Mouse (Mus musculus): Measurements from ENCODE around the gene Tcl1b3.

DNA sequence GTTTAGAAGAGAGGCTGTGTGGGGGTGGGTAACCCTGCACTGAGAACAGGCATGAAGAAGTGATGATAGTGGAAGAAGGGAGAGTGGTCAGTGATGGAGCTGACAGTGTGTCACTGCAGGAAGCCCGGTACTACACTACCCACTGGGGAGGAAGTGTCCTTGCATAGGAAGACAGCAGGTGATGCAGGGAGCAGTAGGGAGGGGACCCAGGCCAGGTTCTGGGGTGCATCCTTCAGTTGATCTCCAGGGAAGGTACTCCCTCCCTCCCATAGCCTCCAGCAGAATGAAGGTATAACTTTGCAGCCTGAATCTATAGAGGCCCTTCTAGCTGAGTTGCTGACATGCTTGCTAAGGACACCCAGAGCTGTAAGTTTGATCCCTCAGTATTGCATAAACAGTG, 16.2 kb downstream of the Tcl1b3 start:
- TF ChIP-seq CTCF (conservative IDR thresholded peaks at IDR 0.05; ENCODE audit: low read length) (no peak), POU5F1 (IDR thresholded peaks at IDR 0.05; ENCODE audit: borderline replicate concordance, low read length) (no peak), NANOG (IDR thresholded peaks at IDR 0.05; ENCODE audit: borderline replicate concordance, low read length) (no peak)
